Mouse (Mus musculus) thymus, postnatal 0 days (tissue): Measurements from ENCODE around the gene C1qtnf1. TPM values are rescaled to one million over a fixed set of nuclear protein-coding genes. Genes with fewer than 3 reads are reported as not detected.

Source experiments
- DNase-seq: peaks from one replicate; pipeline ENCODE4 v3.0.0-alpha.2; 2015; ENCODE audit warnings: low spot score
- polyA plus RNA-seq: library from polyadenylated mRNA; unstranded; fragments of >200 nt; fragmentation: Nextera tagmentation; extraction: Ambion mirVana; gene quantifications from 2 replicates; pipeline ENCODE4 v1.2.1, GENCODE M21; 2015

C1qtnf1 gene
- polyA plus RNA-seq, 1 experiment from 2014 or later = 2.4 TPM

GRCm38 (mm10) chr11:118410479-118410878 is 17.5 kb upstream of the C1qtnf1 start:
- DNase-seq = no peak

- no peak for DNase-seq
These were observed 16.7 kb upstream of the C1qtnf1 start for GRCm38 (mm10) chr11:118411271-118411670.

- DNase-seq = no peak
These were observed 15.4 kb upstream of the C1qtnf1 start for GRCm38 (mm10) chr11:118412601-118413000.

GRCm38 (mm10) chr11:118413055-118413454 is 14.9 kb upstream of the C1qtnf1 start:
- DNase-seq = no peak

GRCm38 (mm10) chr11:118414270-118414669 is 13.7 kb upstream of the C1qtnf1 start:
- DNase-seq = no peak

- DNase-seq = no peak
These were observed 12.4 kb upstream of the C1qtnf1 start for GRCm38 (mm10) chr11:118415630-118416029.

DNA sequence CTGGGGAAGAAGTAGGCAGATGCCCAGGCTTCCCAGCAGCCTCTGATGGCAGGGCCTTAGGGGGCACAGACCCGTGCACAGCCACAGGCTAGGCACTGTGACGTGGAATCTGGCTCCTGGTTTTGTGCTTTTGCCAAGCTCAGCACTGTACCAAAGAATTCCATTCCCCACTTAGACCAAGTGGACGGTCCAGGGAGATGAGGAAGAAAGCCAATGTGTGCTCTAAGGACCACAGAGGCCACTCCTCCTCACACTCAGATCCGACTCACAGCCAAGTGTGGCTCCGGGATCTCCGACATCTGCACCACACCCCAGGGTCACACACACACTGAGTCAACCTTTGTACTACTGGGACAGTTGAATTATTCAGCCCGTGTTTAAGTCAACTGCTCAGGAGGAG is 12.0 kb upstream of the C1qtnf1 start:
- DNase-seq = no peak

DNA sequence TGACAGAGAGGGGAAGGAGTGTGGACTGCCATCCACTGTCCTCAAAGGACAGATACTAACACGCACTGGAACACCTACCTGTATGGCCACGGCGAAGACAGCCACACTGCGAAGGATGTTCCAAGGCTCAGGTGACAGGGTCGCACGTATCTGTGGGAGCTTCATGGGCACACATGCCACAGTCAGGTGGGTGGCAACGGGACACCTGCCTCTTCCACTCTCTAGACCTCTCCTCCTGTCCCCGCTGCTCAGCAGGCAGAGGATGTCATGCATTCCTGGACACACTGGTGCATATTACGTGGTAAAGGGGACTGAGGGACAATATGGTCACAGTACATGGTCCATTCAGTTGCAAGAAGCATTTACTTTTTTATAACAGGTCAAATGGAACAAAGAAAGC is 10.5 kb upstream of the C1qtnf1 start:
- DNase-seq = no peak

- DNase-seq = no peak
These were observed 9.6 kb upstream of the C1qtnf1 start for GRCm38 (mm10) chr11:118418442-118418833.

DNA sequence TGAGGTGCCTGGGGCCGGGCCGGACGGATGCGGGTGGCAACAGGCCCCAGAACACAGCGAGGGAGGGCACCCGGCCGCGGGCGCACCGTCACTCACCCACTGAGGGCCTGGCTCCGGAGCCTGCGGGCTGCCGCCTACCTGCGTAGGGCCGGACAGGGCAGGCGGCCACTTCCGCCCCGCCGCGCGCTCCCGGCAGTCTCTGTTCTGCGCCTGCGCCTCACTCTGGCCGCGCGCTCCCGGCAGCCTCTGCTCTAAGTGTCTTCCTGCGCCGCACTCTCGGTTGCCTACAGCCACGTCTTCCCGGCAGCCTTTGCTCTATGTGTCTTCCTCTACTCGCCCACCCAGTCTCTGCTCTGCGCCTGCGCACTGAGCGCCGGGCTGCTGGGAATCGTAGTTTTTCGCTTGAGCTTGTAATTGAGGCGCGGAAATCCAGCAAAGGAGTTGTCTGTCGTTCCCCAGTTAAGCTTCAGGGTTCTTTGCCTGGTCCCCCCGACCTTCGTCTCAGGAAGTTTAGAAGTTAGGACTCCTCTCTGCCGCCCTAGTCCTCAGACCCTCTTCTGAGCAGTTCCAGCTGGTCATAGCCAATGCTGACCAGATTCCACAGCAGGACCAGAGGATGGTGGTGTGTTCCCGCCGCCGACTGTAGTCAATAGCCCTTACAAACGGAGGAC is 9.0 kb upstream of the C1qtnf1 start, which contains the start of gene Cant1:
Gene Cant1, minus strand, starts transcription at position 253 of the 671 bp plus-strand sequence.
- DNase-seq = peak; percentile 99

- DNase-seq = no peak
These were observed 7.7 kb upstream of the C1qtnf1 start for GRCm38 (mm10) chr11:118420261-118420660.

DNA sequence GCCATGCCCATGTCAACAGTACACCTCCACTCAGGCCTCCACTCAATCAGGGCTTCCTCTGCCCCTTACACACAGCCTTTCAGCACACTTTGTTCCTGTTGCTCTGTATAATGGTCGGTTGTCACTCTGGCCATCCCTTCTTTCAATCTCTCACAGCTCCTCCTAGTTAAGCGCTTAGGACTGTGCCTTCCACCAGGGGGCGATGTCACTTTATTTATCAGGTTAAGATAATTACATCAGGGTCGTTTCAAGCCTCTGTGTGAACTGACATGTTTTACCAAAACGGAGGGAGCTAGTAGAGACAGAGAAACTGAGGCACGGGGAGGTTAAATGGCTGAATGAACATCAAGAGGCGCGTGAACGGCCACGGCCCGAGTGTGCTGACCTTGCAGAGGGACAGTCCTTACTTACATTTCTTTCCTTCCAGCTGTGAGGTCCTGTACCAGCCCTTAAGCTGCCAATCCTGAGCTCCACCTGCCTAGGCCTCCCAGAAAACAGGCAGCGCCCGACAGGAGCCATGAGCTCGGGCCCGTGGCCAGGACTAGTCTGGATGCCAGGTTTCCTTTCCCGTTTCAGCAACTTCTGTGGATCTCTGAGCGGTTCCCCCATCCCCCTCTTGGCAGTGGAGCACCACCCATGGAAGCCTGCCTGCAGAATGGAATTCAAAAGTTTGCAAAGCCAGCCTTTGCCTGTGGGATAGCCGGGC is 4.6 kb upstream of the C1qtnf1 start:
- peak; percentile 84 for DNase-seq

- no peak for DNase-seq
These were observed 3.2 kb upstream of the C1qtnf1 start for GRCm38 (mm10) chr11:118424621-118425335.

DNA sequence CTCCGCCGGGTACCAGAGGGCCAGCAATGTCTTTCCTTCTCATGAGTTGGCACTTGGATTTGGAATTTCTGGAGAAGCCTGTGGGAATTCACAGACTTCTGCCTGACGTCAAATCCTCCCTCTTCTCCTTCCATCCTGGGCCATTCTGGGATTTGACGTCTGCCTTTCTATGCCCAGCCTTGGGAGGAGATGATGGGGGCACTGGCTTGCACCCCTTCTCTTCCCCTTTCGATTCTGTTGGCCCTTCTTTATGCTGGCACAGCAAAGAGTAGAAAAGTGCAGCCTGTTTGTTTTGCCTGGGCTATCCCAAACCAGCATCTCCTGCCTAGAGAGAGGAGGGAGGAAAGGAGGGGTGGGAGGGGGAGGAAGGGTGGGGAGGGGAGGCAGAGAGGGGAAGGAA is 1.2 kb upstream of the C1qtnf1 start:
- DNase-seq = no peak

GRCm38 (mm10) chr11:118427266-118427779 is 680 bp upstream of the C1qtnf1 start:
- no peak for DNase-seq

DNA sequence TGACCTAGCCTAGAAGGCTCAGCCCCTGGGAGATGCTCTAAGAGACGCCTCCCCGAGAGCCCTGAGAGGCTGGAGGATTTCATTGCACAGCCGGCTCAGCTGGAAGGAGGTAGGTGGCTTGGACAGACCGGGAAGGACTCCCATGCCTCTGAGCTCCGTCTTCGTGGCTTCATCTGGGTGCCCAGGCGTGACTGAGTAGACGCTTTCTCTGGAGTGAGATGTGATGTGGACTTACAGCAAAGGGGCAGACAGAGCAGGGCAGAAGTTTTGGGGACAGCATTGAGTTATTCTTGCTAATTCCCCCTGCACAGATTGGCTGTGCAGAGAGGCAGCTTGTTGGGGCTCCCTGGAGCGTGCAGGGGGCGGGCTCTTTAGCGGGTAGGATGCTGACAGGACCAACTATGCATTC is 461 bp downstream of the C1qtnf1 start:
- DNase-seq = no peak

DNA sequence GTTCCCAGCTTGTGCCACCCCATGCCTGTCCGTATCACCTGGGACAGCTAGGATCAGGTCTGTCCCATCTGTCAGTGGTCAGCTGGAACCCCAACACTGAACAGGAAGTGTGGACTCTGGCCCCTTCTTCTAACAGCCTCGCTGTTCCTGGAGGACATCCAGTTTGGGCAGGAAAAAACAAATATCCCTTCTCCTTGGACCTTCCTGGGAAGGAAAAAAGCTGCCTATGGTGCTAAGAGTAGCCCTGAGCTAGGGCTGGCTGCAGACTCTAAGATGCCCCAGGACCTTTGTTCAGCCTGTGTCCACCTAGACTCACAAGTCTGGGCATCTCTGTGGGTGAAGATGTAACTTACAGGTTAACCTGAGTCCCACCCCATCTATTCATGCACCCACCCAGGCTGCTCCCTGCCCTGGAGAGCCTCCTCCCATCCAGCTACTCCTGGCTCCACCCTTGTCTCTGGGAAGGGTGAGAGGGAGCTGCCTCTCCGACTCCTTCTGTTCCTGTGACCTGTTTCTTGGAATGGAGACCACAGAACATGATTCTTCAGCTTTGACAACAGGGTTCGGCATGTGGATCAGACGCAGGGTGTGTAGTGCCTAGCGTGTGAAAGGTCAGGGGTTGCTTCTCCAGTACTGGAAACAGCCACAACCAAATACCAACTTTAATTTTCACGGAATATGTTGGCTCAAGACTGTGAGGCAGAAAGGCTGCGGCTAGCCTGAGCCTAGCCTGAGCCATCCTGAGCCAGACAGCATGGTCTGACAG is 1.1 kb downstream of the C1qtnf1 start:
- no peak for DNase-seq

DNA sequence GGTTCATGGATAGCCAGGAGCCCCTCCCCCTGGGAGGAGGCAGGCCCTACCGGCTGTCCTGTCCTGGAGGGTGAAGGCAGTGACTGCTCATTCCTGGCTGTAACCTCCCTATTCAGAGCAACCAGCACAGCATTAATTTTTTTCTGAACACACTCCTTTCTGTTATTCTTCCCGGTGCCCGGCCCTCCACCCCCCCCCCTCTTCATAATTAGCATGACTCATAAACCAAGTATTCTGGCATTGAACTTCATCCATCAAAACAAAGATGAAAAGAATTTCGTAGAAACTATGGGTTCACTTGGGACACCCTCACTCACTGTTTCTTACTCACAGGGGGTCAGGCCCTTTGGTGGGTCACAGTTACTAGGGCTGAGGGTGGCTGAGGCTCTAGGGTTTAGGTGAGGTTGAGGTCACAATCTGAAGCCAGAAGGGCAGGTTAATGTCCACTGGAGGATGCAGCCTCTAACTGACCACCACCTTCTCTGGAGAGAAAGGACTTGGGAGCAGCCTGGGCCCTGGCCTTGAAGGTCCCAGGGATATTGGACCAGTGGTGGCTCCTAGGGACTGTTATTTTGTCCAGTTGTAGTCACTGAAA is 2.4 kb downstream of the C1qtnf1 start:
- no peak for DNase-seq

GRCm38 (mm10) chr11:118431100-118431948 is 3.3 kb downstream of the C1qtnf1 start:
- no peak for DNase-seq

DNA sequence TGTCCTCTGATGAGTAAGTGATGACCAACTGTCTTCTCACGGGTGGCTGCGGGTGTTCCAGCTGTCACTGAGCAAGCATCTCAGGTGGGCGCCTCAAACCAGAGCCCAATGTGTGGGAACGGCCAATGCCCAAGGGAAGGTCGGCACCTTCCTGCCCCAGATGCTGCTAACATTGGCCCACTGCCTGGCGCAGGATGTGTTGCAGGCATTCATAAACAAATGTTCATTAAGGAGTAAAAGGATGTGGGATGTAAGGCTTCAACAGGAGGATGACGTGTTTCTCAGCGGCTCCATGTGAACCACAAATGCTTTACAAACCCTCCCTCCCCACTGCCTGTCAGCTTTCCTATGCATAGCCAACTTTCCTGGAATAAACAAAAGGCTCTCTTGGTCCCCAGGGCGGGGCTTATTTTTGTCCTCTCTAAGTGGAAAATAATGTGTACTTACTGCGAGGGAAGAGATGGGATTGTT is 5.4 kb downstream of the C1qtnf1 start:
- no peak for DNase-seq
